Mouse (Mus musculus): ENCODE data around the gene Efcab11.
"Not testable (repeated sequence)": the region's sequence is repeated elsewhere in the genome, so short reads cannot be mapped to it uniquely, and the experiment has no call there.

The Efcab11 gene

GRCm38 (mm10) chr12:99807891-99808290, 76.3 kb downstream of the Efcab11 start:
- DNase-seq (ENCODE audit: low spot score in 2 of 2), result no peak

DNA sequence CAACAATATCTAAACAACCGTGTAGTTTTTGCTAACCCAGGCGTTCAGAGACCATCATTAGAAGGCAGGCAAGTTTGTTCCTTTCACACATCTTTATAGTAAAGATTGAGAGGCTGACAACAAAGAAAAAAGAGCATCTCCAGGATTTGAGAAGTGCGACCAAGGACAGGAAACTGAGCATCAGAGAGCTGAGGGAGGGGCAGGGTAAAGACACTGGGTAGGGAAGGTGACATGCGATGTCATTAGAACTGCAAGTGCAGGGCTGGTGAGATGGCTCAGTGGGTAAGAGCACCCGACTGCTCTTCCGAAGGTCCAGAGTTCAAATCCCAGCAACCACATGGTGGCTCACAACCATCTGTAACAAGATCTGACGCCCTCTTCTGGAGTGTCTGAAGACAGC, 77.5 kb downstream of the Efcab11 start:
- not testable (repeated sequence) for DNase-seq (ENCODE audit: low spot score in 2 of 2)

DNA sequence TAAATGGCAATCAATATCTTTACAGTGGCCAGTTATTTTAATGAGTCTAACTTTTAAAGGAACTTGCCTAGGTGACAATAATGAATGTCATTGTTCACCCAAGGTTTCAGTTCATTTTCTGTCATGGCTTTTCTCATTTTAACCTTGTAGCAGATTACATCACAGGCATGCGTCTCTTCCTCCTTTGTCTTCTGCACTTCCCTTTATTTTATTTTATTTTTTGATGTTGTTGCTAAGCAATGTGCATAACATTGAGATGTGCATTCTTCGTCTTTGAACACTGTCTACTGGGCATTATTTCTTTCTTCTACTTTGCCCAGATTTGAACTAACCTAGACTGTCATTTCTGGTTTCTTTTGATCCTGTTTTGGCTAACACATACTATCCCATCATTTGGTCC, 88.3 kb downstream of the Efcab11 start:
- no peak for DNase-seq (ENCODE audit: low spot score in 2 of 2)

- DNase-seq (ENCODE audit: low spot score in 2 of 2), result no peak
Measured at GRCm38 (mm10) chr12:99794792-99795620, 89.2 kb downstream of the Efcab11 start.

- DNase-seq (ENCODE audit: low spot score in 2 of 2), result no peak
Measured at GRCm38 (mm10) chr12:99794158-99794515, 90.1 kb downstream of the Efcab11 start.

GRCm38 (mm10) chr12:99793465-99794157, 90.6 kb downstream of the Efcab11 start:
- no peak for DNase-seq (ENCODE audit: low spot score in 2 of 2)

DNA sequence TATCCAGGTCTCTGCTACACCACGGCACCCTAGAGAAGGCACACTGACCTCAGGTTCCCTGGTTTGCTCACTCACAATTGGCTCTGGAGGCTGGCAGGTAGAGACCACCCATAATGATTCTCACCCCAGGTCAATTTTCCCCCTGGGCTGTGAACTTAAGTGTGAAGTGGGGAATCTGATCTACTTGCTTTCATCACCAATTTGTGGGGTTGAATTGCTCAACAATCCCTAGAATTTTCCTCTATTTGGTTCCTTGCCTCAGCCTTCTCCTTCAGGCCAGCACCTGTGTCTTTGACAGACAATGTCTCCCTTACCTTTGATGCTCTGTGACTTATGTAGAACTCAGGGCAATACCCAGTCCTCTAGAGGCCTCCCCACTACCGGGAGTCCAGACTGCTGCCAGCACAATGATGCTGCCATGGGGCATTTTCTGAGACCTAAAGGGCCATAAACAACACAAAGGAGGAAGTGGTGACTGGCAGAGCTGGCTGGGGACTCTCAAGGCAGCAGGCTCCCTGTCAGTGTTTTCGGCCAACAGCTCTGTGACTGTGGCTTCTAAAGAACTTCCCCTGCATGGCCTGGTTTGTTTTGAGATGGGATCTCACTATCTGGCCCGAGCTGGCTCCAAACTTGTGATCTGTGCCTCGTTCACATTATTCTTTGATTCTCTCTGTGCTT, 94.8 kb downstream of the Efcab11 start:
- peak; percentile 12 to 35 for DNase-seq (ENCODE audit: low spot score in 2 of 2)

- no peak for DNase-seq (ENCODE audit: low spot score in 2 of 2)
Measured at GRCm38 (mm10) chr12:99781774-99782173, 102.5 kb downstream of the Efcab11 start.

DNA sequence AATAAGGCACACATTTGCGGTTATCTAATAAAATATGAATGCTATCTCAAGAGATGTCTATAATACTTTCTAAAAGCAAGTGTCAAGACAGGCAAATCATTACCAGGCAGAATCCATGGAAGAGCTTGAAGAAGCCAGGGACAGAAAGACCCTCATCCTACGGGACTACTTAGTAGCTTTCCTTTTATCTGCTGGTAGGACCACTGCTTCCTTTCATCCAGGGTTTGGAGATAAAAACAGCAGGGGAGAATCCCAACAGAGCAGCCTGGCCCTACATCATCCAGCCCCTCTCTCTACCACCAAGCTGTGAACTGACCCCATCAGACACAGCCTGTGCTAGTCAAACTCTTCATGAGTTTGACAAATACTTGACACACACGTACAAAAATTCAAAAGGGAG, 103.8 kb downstream of the Efcab11 start:
- DNase-seq (ENCODE audit: low spot score in 2 of 2), result no peak

DNA sequence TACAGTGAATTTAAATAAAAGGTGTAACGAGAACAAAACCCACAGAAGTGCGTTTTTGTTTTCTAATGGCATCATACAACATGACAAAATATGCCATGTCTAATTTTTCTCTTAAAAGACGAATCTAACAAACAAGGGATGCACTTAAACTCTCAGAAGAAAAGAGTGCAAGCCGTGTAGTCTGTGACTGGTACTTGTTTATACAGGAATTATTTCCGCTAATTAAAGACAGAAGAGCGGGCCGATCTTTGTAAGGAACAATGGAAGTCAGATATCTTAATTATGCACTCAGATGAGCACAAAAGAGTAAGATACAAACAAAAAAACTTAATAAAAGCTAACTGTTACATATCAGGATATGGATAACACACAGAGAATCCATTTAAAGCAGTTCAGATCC, 104.3 kb downstream of the Efcab11 start:
- no peak for DNase-seq (ENCODE audit: low spot score in 2 of 2)

DNA sequence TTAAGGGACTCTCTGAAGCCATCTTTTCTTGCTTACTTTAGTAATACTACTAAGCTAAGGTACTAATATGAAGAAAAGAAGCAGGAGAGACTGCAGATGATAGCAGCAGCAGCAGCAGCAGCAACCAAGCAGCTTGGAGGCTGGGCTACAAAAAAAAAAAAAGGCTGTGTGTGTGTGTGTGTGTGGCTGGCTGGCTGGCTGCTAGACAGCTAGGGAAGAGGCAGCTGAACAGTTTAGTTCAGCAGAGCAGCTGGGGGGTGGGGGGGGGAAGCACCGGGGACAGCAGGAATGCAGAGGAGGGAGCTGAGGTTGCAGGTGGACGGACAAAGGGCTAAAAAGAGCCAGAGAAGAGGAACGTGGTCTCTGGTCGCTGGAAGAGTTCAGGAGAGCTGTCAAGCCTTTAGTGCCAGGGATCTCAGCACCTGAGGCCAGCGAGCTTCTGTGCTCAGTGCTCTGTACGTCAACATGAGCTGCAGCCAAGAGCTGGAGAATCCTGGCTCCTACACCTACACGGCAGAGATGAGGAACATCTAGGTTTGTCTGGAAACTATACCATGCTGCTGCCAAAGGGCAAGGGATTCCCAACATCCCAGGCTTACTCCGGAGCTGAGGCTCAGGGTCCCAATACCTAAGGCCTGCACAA, 107.6 kb downstream of the Efcab11 start:
- DNase-seq (ENCODE audit: low spot score in 2 of 2), result no peak

DNA sequence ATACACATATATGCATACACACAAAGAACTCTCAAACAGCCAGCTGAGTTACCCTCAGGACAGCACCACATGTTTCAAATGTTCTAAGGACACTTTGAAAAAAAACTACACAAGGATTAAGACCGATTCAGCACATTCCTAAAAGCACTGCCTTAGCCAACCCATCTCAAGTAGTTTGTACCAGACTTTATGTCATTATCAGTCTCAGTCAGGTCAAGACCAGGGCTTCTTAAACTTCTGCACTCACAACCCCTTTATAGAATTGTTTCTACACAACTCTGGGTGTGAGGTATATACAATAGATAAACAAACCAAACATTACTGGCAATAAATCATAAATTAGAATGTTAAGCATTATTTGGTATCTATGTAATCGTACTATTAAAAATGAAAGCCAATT, 109.4 kb downstream of the Efcab11 start:
- DNase-seq (ENCODE audit: low spot score in 2 of 2), result no peak

- DNase-seq (ENCODE audit: low spot score in 2 of 2), result no peak
Measured at GRCm38 (mm10) chr12:99773636-99774193, 110.5 kb downstream of the Efcab11 start.

DNA sequence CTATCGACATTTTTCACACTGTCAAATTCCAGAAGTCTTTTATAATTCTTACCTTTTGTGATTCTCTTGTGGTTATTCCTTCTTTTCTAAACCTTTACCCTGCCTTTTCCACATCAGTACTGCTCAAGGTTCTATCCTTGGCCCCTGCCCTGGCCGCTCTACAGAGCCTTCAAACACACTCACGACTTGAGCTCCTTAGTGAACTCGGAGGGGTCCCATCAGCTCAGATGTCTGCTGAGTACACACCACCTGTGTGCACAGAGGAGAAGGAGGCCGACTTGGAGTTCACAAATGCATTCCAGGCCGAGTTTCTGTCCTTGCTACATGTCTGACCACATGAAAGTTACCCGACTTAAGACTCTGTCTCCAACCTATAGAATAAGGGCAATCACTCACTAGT, 113.2 kb downstream of the Efcab11 start:
- no peak for DNase-seq (ENCODE audit: low spot score in 2 of 2)

DNA sequence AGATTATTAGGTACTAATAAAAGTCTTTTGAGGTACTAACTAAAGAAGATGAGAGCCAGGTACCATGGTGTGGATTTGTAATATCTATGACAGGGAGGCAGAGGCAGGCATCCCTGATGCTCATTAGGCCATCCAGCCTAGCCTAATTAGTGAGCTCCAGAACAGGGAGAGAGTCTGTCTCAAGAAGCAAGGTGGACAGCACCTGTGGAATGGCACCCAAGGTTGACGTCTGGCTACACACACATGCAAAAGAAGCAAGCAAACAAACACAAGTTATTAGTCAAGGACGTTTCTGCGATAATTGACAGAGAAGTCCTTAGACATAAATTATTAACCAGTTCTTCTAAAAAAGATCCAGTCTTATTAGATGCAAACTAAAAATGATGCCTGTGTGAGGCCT, 114.6 kb downstream of the Efcab11 start:
- DNase-seq (ENCODE audit: low spot score in 2 of 2), result no peak

DNA sequence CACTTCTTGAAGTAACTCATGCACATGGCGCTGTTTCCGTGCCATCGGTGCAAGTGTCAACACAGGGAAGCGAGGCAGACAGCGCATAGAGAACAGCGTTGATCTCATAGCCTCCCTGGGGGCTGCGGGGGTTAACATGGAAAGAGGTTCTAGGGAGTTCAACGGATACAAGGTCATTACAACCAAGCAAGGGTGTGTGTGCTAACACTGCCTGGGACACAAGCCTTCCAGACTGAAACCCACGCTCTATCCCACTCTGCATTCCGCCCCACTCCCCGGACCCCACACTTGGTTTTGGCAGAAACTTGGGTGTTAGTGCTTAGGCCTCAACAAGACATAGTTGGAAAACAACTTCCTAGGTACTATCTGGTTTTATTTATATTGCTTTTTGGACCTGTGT, 116.5 kb downstream of the Efcab11 start:
- no peak for DNase-seq (ENCODE audit: low spot score in 2 of 2)

DNA sequence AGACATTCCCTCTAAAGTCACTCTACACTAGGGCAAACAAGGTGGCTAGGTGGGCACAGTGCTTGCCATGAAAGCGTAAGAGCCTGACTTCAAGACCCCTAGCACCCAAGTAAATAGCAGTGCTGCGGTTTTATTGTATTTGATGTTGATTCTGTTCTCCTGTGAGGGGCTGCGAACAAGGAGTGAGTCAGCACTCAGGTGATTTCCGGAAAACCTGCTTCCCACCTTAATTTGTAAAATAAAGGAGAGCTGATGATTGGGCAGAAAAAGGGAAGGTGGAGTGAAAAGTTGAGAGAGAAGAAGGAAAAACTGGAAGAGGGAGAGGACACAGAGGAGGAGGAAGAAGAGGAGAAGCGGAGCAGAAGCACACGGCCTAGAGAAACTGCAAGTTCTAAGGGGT, 118.3 kb downstream of the Efcab11 start:
- no peak for DNase-seq (ENCODE audit: low spot score in 2 of 2)

DNA sequence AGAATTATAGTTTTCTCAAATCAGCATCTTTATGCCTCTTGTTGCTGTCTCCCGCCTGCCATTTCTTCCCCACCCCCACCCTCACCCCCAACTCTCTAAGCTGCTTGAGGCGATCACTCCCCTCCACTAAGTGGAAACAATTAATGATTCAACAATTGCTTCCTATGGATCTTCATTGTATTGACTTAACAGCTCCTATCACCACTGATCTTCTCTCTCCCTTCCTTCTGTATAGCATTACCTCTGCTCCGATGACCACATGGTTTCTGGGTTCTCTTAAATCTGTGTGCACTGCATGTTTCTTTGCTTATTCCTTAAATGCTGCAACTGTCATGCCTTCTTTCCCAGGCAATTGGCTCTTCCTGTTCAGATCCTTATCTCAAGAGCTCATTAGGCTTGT, 120.2 kb downstream of the Efcab11 start:
- no peak for DNase-seq (ENCODE audit: low spot score in 2 of 2)

GRCm38 (mm10) chr12:99757754-99758526, 126.3 kb downstream of the Efcab11 start:
- no peak for DNase-seq (ENCODE audit: low spot score in 2 of 2)

GRCm38 (mm10) chr12:99756914-99757687, 127.1 kb downstream of the Efcab11 start:
- DNase-seq (ENCODE audit: low spot score in 2 of 2), result no peak
